Mouse (Mus musculus): ENCODE data around the gene Irf2.
A peak's percentile ranks its signal among the peaks of the same experiment; 100 is the strongest.

Irf2 gene

DNA sequence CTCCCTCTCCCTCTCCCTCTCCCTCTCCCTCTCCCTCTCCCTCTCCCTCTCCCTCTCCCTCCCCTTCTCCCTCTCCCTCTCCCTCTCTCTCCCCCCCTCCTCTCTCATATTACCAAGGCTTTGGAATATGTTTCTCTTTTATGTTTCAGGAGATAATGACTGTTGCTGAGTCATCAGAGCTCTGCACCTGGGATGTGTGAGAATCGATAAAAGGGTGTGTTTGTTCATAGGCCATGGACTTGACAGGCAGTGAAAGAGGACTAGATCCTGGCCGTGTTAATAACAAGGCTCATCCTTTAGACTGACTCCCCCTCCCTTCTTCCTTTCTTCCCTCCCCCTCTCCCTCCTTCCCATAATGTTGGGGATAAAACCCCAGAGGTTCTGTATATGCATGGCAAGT lies 19.1 kb downstream of the Irf2 start:
- DNase-seq = no peak

DNA sequence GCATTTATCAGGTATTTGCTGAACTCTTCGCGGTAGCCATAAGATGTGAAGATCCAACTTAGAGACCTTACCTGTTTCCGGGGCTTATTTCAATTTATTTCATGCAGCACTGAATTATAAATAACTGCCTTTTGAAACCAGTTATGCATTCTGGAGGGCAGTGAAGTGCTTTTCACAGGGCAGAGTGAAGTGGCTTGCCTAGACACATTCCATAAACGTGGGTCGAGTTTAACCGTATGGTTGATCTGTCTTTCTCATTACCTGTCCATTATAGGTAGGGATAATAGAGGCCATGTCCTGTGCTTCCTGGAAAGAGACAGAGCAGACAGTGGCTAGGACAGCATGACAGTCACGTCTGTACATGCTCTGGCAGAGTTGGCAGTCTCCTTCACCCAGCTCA lies 20.0 kb downstream of the Irf2 start:
- no peak for DNase-seq

DNA sequence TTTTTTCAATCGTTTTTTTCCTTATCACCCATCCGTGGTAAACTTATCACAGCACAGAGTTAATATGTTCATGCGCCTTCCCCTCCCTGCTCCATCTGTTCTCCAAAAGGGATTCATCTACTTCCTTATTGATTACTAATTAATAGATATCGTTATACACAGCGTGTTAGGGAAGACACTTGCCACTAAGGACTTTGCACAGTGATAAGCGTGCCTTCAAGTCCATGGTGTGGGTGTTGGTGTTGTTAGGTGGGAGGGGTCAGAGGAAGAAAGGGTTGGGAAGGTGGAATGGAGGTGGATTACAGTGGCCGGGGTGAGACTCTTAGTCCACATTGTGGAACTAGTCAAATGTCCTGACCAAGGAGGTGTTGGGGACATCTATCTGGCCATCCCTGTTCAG lies 21.2 kb downstream of the Irf2 start:
- no peak for DNase-seq

DNA sequence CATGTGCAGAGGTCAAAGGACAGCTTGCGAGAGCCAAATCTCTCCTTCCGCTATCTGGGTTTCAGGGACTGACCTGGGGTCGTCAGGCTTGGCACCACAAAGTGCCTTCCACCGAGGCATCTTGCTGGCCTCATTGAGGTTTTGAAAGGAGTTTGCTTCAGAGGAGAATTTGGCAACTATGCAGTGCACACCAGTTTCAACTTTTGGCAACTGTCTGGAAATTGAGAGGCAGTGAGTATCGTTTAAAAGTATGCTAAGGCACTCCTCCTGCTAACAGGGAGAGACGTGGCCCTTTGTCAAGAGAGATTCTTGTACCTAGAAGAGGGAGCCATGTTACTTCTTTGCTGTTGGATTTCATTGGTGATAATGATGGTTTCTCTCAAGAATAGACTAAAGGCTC lies 21.9 kb downstream of the Irf2 start:
- DNase-seq = no peak

DNA sequence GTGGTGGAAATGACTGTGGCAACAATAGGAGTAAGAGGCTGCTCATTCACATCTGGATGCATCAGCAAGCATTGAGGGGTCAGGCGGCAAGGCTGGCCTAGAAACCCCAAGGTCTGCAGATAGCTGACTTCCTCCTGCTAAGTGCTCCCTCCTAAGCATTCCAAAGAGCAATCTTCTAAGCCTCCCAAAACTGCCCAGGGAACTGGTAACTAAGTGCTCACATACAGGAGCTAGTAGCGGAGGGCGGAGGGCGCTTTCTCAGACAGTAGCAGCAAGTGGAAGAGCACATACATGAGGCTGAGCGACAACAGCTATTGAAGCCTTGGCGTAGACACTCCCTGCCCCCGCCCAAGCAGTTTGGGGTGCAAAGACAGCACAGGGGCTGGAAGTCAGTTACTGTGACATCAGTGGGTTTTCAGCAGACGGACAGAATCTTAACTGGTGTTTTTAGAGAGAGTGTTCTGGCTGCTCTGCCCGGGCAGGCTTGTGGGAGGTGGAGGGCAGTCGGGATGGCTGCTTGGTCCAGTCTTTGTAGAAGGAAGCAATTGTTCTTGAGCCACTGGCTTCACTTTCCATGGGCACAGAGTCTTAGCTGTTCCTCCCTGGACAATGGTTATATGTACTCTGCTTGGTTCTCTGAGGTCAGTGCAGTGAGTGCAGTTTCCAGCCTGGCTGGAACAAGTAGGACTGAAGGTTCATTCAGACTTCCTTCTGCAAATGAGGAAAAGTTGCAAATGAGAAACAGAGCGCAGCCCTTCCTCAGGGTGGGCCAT lies 30.1 kb downstream of the Irf2 start:
- DNase-seq = peak; percentile 25

DNA sequence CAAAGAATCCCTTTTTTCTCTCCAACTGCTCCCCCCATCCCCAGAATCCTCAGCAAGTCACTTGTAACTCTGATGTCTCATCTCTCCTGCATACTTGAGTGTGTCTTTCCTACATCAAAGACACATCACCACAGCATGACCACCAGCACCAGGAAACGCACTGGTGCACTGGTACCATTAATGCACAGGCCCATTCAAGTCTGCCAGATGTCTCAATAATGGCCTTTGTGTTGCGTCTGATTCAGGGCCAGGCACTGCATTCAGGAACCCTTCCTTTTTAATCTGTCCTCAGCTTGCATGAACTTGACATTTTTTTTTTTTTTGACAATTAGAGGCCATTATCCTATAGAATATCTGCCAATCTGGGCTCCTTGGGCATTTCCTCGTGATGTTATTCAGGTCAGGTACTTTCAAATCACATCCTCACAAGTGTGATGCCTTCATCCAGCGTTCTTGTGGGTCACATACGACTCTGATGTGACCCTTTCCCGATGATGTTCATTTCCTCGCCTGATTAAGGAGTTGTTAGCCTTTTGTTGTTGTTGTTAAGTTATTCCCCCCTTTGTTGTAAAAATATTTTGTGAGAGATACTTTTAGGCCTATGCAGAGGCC lies 31.5 kb downstream of the Irf2 start:
- peak; percentile 15 for DNase-seq

DNA sequence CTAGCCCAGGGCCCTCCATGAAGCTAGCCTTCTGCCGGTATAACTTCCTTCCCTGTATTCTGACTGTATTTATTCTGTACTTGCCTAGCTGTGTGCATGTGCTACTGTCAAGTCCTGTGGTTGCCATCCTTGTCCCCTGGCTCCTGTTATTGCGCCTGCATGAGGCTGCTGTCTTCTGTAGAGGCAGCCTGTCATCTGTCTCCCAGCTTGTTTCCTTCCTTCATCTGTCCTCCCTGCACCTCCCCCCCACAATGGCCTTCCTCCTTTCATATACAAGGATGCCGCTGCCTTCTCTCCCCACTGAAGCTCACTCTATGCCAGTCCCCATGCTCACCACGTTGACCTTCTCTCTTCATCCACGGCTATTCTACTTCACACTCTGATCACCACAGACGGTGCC lies 33.3 kb downstream of the Irf2 start:
- DNase-seq = no peak

DNA sequence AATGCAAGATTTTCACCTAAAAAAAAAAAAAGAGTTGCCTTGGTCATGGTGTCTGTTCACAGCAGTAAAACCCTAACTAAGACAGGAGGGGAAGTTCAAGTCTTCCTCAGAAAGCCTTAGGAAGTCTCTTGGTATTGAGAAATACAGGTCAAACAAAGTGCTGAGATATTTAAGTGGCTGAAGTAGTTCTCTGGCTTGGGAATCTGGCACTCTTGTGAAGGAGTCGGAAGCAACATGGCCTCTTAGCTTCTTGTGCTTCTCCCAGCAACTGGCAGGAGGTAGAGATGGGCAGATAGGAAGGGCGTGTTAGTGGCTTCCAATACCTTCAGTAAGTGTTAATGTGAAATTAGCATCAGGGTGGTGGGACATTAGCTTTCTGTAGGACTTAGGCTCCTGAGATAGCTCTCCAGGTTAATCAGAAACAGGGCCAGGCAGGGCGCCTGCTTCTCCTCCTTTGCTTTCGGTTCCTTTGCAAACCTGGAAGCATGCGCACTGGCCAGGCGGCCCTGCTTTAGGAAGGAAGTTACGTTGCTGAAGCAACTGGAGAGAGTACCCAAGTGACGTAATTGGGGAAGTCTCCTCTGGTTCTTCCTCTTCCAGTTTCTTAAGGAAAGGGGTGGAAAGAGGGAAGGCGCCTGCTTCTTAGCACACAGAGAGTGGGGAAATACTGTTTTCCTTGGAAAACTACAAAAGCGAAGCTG lies 38.4 kb downstream of the Irf2 start:
- no peak for DNase-seq

DNA sequence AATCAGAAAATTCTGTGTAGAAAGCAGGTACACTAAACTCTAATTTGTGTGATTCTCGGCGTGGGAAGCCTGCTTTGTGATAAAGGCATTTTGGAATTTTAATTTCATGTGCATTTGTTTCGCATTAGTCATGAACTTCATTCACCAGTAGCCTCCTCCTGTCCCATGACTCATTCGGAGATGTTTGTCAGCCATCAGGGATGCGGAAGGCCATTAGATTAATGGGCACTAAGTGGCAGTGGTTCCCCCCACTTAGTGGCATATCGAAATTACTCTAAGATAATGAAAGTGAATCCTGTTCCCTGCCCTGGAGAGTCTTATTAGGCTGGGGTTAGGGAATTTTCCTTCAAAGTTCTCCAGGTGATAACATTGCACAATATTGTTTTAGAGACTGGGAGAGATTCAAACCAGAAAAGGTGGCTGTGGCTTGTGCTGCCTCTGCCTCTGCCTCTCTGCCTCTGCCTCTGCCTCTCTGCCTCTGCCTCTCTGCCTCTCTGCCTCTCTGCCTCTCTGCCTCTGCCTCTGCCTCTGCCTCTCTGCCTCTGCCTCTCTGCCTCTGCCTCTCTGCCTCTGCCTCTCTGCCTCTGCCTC lies 41.6 kb downstream of the Irf2 start:
- DNase-seq = peak; percentile 50

DNA sequence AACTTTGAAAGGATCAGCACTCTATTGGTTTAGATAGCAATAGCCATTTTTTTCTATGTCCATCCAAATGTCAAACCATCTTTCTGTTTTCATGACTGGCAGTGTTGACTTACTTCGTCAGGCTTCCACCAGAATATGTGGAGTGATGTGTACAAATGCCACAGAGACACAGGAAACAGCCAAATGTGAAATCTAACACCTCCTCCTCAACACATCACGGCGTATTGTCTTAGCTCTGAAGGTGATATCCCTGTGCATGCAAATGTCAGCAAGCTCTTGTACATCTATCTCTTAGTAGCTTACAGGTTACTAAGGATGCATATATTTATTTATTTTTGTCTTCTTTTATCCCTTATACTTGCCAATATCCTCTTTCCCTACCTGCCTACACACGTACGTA lies 42.7 kb downstream of the Irf2 start:
- DNase-seq = no peak

DNA sequence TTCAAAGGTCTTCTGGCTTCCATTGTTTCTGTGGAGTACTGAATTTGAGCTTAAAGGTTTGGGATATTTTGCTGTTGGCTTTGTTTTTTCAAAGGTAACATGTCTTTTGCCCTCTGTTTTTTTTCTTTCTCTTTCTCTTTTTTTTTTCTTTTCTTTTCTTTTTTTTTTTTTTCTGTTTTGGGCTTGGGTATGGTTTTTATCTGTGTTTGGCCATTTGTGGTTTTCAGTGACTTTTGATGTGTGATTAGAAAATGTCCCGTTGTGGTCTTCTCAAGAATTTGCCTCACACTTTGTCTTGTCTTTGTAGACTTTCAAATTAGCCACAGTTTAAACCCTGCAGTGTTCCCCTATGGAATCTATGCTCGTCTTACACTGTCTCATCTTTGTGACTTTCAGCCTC lies 45.5 kb downstream of the Irf2 start:
- DNase-seq = no peak

DNA sequence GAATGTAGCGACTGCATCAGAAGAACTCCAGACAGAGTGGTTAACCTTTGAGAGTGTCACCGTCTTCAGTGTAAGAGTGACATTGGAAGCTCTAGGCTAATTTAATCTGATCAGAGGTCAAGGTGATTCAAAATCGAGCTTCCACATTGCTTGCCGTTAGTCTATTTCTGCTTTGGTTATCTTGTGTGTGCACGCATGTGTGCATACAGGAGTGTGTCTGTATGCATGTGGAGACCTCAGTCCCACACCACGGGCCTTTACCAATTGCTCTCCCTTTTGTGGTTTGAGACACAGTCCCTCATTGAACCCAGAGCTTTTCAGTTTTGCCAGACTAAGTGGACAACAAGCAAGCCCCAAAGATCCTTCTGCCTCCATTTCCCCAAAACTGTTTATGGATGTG lies 46.4 kb downstream of the Irf2 start:
- no peak for DNase-seq

DNA sequence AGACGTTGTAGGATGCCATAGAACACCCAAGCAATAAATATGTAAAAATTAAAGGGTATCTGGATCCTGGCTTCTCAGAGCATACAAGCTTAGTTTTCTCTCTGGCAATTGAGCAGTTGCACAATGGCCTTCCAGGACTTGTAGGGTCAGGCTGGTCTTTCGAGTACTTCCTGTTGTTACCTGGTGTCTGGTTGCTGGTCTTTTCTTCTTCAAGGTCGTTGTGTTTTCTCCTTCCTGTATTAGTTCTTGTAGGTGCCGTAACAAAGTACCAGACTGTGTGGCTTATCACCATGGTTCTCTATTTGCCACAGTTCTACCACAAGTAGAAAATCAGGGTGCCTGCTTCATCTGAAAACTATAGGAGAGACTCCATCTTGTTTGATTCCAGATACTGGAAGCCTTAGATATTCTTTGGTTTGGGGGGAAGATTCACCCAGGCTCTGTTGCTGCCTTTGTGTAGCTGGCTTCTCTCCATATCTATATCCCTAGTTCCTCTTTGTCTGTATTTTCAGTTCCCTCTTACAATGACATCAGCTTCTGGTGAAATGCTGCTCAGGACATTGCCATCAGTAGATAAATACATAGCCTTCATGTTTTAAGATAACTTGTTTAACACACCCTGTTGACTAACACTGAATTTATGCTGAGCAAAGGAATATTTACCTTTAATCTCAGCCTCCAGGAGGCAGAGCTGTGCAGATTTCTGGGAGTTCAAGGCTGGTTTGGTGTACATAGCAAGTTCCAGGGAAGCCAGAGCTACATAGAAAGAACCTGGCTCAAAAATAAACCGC lies 49.8 kb downstream of the Irf2 start:
- no peak for DNase-seq

DNA sequence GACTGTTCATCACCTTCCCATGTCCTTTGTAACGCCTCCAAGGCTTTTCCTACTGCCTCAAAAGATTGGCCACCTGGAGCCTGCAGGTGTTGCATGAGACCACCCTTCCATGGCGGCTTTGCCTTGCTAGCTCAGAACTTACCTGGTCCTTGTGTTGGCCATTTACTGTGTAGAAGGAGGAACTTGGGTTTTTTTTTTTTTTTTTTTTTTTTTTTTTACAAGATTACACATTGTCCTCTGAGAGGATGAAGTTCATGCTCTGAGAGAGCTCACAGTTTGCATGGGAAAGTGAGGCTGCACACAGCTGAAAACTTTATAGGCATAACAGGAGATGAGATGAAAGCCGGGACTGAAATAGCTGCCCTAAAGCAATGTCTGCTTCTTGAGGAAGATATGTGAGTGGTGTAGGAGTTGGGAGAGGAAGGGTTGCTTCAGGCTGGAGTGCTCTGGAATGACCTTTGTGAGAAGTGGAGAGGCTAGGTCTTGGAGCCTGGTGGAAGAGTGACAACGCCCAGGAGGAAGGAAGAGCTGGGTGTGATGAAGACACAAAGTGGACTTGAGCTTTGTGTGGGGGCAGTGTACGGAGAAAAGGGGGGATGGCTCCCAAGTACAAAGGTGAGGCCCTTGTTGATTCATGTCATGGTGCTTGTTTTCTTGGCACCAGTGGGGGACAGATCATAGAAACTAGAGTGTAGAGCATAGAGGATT lies 52.3 kb downstream of the Irf2 start:
- DNase-seq = no peak

DNA sequence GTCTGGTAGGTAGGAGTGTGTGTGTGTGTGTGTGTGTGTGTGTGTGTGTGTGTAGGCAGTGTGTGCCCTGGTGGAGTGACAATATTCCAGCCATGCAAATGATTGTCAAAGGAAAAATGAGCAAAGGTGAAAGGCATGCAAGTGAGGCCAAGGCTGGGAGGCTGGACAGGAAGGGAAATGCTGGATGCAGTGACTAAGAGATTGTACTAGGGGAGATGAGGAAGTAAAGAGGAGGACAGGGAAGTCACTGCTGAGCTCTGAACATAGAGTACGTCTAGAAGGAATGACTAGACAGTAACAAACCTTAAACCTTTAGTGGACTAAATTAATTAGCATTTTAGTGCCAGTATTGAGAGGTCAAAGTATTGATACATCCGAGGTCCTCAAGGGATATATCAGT lies 53.1 kb downstream of the Irf2 start:
- no peak for DNase-seq

DNA sequence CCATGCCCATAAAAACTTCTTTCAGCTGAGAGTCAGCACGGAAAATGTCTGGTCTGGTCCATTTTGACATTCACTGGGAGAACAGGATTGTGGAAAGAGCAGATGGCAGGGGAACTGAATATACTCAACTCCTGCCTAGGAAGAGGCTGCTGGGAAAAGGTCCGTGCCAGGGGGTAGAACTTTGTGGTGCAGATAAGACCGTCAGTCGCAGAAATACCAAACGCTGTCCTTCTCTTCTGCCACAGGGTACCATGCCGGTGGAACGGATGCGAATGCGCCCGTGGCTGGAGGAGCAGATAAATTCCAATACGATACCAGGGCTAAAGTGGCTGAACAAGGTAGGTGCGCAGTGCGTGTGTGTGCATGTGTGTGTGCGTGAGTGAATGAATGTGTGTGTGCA lies 53.7 kb downstream of the Irf2 start:
- DNase-seq = no peak

DNA sequence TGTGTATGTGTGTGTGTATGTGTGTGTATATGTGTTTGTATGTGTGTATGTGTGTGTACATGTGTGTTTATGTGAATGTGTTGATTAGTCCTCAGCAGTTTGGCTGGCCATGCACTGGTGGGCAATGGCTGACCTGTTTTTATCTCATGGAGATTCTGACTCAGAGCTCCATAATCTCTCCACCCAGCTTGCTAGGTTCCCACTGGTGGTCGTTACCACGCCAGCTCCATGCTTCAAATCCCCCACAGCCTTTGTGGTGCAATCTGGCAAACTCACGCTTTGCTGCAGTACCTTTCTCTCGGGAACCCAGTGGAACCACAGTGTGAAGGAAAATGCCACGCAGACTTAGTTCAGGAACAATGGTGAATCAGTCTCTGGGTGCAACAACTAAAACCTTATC lies 54.8 kb downstream of the Irf2 start:
- DNase-seq = no peak

DNA sequence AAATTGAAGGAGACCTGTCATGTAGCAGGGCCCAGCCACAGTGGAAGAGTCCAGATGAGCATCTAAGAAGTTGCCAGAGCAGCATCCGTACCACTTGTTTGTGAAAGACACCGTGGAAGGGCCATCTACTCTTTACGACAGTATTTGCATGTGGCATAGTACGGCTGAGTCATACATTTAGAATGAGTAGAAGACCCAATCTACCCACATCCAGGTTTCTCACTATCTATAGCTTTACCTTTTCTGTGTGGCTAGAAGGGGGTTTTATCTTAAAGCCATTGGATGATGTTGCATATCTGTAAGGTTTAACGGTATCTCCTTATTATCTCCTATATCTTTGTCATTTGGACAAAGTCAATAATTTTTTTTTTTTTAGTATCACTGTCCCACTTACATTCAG lies 59.7 kb downstream of the Irf2 start:
- no peak for DNase-seq

DNA sequence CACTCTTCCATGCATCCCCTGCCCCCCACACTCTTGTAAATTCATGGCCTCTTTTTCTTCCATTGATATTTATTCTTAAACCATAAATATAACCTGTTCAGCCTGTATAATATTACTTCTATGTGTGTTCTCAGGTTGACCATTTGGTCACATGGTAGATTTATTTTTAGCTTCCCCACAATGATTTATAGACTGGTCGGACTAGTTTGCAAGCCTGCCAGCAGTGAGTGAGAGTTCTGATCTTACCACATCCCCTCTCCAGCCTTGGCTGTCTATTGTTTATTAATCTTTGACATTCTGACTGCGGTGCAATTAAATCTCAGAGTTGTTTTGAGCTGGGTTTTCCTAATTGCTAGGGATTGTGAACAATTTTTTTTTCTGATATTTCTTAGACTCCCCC lies 60.2 kb downstream of the Irf2 start:
- DNase-seq = no peak

DNA sequence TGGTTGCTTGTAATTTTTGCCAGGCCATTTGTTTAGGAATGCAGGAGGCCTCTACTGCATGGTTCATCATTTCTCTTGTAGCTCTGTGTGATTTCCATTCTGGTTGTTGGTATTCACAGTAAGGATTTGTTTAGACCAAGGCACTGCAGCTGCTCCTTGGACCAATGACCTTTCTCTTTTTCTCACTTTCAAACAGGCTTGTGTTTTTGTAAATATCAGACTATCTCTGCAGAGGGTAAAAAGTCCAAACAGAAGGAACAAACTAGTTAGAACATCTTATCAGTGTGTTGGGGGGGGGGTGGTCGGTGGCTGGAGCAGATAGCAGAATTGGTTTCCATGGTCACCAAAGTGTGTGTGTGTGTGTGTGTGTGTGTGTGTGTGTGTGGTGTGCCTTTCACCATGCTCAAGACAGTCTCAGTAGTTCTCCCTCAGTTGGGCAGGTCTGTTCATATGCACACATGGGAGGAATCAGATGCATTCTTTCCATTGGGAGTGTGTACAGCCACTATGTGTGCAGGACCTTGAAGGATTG lies 61.7 kb downstream of the Irf2 start:
- DNase-seq = no peak

DNA sequence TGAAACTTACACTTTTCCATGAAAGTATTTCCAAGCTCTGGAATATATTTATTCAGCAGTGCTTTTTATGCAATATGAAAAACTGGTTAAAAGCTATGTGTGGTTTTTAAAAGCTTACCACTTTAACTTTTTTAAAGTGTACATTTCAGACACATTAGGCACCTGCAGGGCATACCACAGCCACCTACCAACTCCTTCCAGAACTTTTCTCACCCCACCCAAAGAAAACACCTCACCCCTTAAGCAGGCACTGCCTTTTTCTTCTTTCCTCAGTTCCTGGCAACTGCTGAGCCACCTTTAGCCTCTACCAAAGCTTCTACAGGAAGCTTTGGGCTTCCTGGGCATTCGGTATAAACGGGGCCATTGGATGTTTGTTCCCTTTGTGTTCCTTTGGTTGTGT lies 62.5 kb downstream of the Irf2 start:
- no peak for DNase-seq

DNA sequence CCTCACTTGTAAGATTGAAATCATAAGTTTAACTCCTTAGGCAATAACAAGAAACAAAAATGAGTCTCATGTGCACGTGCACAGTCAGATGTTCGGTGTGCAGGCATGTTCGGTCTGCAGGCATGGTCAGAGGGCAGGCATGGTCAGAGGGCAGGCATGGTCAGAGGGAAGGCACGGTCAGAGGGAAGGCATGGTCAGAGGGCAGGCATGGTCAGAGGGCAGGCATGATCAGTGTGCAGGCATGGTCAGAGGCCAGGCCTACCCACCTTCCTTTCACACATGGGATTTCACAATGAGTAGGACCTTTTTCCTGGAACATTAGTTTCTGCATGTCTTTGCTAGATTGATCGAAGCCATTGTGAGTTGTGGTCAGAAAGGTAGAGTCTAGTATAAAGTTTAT lies 65.2 kb downstream of the Irf2 start:
- DNase-seq = no peak

Data from retina, postnatal 1 day (tissue).